Mouse (Mus musculus) midbrain, embryonic 14.5 days (tissue): ENCODE measurements around the gene Mrgprb5. TPM values are rescaled to one million over a fixed set of nuclear protein-coding genes. Genes with fewer than 3 reads are reported as not detected.

Experiments
- polyA plus RNA-seq: library from polyadenylated mRNA; unstranded; fragments of >200 nt; fragmentation: Nextera tagmentation; extraction: Ambion mirVana; gene quantifications from 2 replicates; pipeline ENCODE4 v1.2.1, GENCODE M21; 2014

The Mrgprb5 gene
- polyA plus RNA-seq, 1 experiment from 2014 or later, result not detected

Other genes with a start within 250 kb of the Mrgprb5 start
- not detected in 2 replicates for gene Mrgpra4, start 186.9 kb downstream of the Mrgprb5 start, polyA plus RNA-seq
- not detected in 2 replicates for gene Mrgprx1, start 141.4 kb downstream of the Mrgprb5 start, polyA plus RNA-seq
- gene Mrgprb4, start 30.3 kb upstream of the Mrgprb5 start, polyA plus RNA-seq, result not detected in 2 replicates
- gene Mrgprb8, start 219.5 kb upstream of the Mrgprb5 start, polyA plus RNA-seq, result not detected in 2 replicates